In genomic region chr9:42533491-42533890, GRCm38 (mm10) we compare ENCODE assay signal across 21 mouse cellular contexts. TPM values are rescaled to one million over a fixed set of nuclear protein-coding genes. Genes with fewer than 3 reads are reported as not detected.
DNase-seq lines count a peak whose midpoint lies in the region; ATAC-seq and TF ChIP-seq lines count a peak whose summit lies in the region.
"Had no signal": no experiment of that assay in that cellular context is flagged by ENCODE, and none has a peak within 500 bp of the region (broad histone marks: within the 10 kb centered on the region; RNA-seq: fewer than 3 reads in every experiment).

No protein-coding gene starts in this region.

- no peaks in the 10 kb centered on the region for H3K27me3 ChIP-seq in cerebellum, adult 2 months (ENCODE audit: control insufficient read depth, insufficient read depth, low read length)
- no peaks in the 10 kb centered on the region for H3K27me3 ChIP-seq in hindbrain, postnatal 0 days (ENCODE audit: insufficient read depth, low read length)
- H3K27me3 ChIP-seq in hindbrain, embryonic 12.5 days, result no peaks in the 10 kb centered on the region
- H3K27me3 ChIP-seq in midbrain, embryonic 15.5 days (replicated peaks), result no peaks in the 10 kb centered on the region
- peaks cover 13% of the 10 kb centered on the region; the same call in 1 of the 2 replicates for H3K27me3 ChIP-seq in midbrain, embryonic 13.5 days
- H3K27me3 ChIP-seq in forebrain, postnatal 0 days (ENCODE audit: insufficient read depth, low read length), result no peaks in the 10 kb centered on the region

- ATAC-seq in hindbrain, postnatal 0 days, result no peak
- ATAC-seq in hindbrain, embryonic 12.5 days (ENCODE audit: low FRiP score), result no peak
- ATAC-seq in midbrain, embryonic 15.5 days (replicated peaks), result no peak
- ATAC-seq in midbrain, embryonic 13.5 days, result no peak
- ATAC-seq in forebrain, postnatal 0 days, result no peak
- ATAC-seq in frontal cortex, adult (ENCODE audit: low TSS enrichment), result no peak

- TF ChIP-seq POLR2A in cerebellum, adult 2 months (IDR thresholded peaks at IDR 0.05; ENCODE audit: borderline replicate concordance, insufficient read depth, low read length), result no peak

- no peak overlapping the region for H3K4me3 ChIP-seq in cerebellum, adult 2 months (replicated peaks; ENCODE audit: insufficient read depth, low read depth, low read length)
- H3K4me3 ChIP-seq in hindbrain, postnatal 0 days (ENCODE audit: low read length), result no peak overlapping the region
- H3K4me3 ChIP-seq in hindbrain, embryonic 12.5 days, result no peak overlapping the region
- H3K4me3 ChIP-seq in midbrain, embryonic 15.5 days, result no peak overlapping the region
- H3K4me3 ChIP-seq in midbrain, embryonic 13.5 days (replicated peaks), result no peak overlapping the region
- H3K4me3 ChIP-seq in forebrain, postnatal 0 days (ENCODE audit: low read depth, low read length), result no peak overlapping the region
- H3K4me3 ChIP-seq: embryonic facial prominence, embryonic 10.5 days; heart, adult 2 months; left cerebral cortex, adult 2 months had no signal

- peak; percentile 50 to 65 for DNase-seq in cerebellum, postnatal 14 days
- DNase-seq in cerebellum, adult 2 months, result no peak
- peak; percentile 55 for DNase-seq in hindbrain, postnatal 0 days (ENCODE audit: low spot score)
- no peak for DNase-seq in forebrain, postnatal 0 days
- DNase-seq: adrenal gland, postnatal 10 days; cerebellum, adult 18-20 months; gastrocnemius, postnatal 36 days; heart, adult 2 months; kidney, adult 8-10 months; kidney, postnatal 36 days; lung, adult 18-20 months; lung, postnatal 10 days; thymus, postnatal 4 days had no signal

- H3K27ac ChIP-seq in cerebellum, adult 2 months (ENCODE audit: insufficient read depth, low read length), result no peak overlapping the region
- H3K27ac ChIP-seq in hindbrain, postnatal 0 days, result no peak overlapping the region; the same call in 1 of the 2 replicates
- H3K27ac ChIP-seq in hindbrain, embryonic 12.5 days, result no peak overlapping the region
- peak overlapping the region; percentile 15; the same call in 1 of the 2 replicates for H3K27ac ChIP-seq in midbrain, embryonic 15.5 days
- no peak overlapping the region for H3K27ac ChIP-seq in midbrain, embryonic 13.5 days
- 0 out of 2 replicates have a peak overlapping the region, but pooled peaks have one; percentile 59 for H3K27ac ChIP-seq in forebrain, postnatal 0 days (ENCODE audit: low read depth, low read length)
- H3K27ac ChIP-seq: embryonic facial prominence, embryonic 10.5 days; heart, adult 2 months; left cerebral cortex, adult 2 months; stomach, postnatal 0 days had no signal

- H3K9ac ChIP-seq in hindbrain, postnatal 0 days (replicated peaks; ENCODE audit: low read length), result no peak overlapping the region
- no peak overlapping the region for H3K9ac ChIP-seq in hindbrain, embryonic 12.5 days
- H3K9ac ChIP-seq in midbrain, embryonic 15.5 days, result no peak overlapping the region
- no peak overlapping the region for H3K9ac ChIP-seq in midbrain, embryonic 13.5 days (replicated peaks)
- no peak overlapping the region for H3K9ac ChIP-seq in forebrain, postnatal 0 days

- peaks cover 11% of the 10 kb centered on the region for H3K4me1 ChIP-seq in cerebellum, adult 2 months (ENCODE audit: control insufficient read depth, insufficient read depth, low read length)
- peaks cover 17% of the 10 kb centered on the region for H3K4me1 ChIP-seq in hindbrain, postnatal 0 days (ENCODE audit: insufficient read depth, low read length)
- H3K4me1 ChIP-seq in hindbrain, embryonic 12.5 days, result peaks cover 27% of the 10 kb centered on the region
- H3K4me1 ChIP-seq in midbrain, embryonic 15.5 days, result peaks cover 19% of the 10 kb centered on the region
- H3K4me1 ChIP-seq in midbrain, embryonic 13.5 days (replicated peaks), result peaks cover 32% of the 10 kb centered on the region
- H3K4me1 ChIP-seq in forebrain, postnatal 0 days (ENCODE audit: insufficient read depth), result peaks cover 19% of the 10 kb centered on the region; the same call in 1 of the 2 replicates

- TF ChIP-seq CTCF in cerebellum, adult 2 months (IDR thresholded peaks at IDR 0.05; ENCODE audit: borderline replicate concordance, insufficient read depth, low read depth, low read length), result no peak
- TF ChIP-seq CTCF in hindbrain, postnatal 0 days (IDR thresholded peaks at IDR 0.05; ENCODE audit: low read depth), result no peak
- TF ChIP-seq CTCF in forebrain, postnatal 0 days (IDR thresholded peaks at IDR 0.05; ENCODE audit: low read depth), result no peak

- H3K9me3 ChIP-seq in hindbrain, postnatal 0 days (ENCODE audit: low read length), result no peaks in the 10 kb centered on the region
- no peaks in the 10 kb centered on the region for H3K9me3 ChIP-seq in hindbrain, embryonic 12.5 days (replicated peaks)
- no peaks in the 10 kb centered on the region for H3K9me3 ChIP-seq in midbrain, embryonic 15.5 days
- H3K9me3 ChIP-seq in midbrain, embryonic 13.5 days, result no peaks in the 10 kb centered on the region
- no peaks in the 10 kb centered on the region for H3K9me3 ChIP-seq in forebrain, postnatal 0 days (ENCODE audit: low read length)
- H3K9me3 ChIP-seq: embryonic facial prominence, embryonic 10.5 days had no signal

- WGBS in cerebellum, adult 2 months, result 55% methylated on average over 8 of the region's 8 CpGs
- 67% methylated on average over 8 of the region's 8 CpGs for WGBS in hindbrain, postnatal 0 days
- 81% methylated on average over 8 of the region's 8 CpGs for WGBS in hindbrain, embryonic 12.5 days
- 69% methylated on average over 8 of the region's 8 CpGs for WGBS in midbrain, embryonic 15.5 days
- WGBS in midbrain, embryonic 13.5 days, result 77% methylated on average over 8 of the region's 8 CpGs
- 67% methylated on average over 8 of the region's 8 CpGs for WGBS in forebrain, postnatal 0 days

- no peak overlapping the region for H3K4me2 ChIP-seq in hindbrain, postnatal 0 days (ENCODE audit: low read depth, low read length)
- no peak overlapping the region for H3K4me2 ChIP-seq in hindbrain, embryonic 12.5 days (replicated peaks)
- H3K4me2 ChIP-seq in midbrain, embryonic 15.5 days, result no peak overlapping the region
- no peak overlapping the region for H3K4me2 ChIP-seq in midbrain, embryonic 13.5 days (replicated peaks)
- H3K4me2 ChIP-seq in forebrain, postnatal 0 days (ENCODE audit: low read depth), result no peak overlapping the region
- H3K4me2 ChIP-seq: liver, embryonic 11.5 days had no signal

- no peaks in the 10 kb centered on the region for H3K36me3 ChIP-seq in hindbrain, postnatal 0 days (ENCODE audit: insufficient read depth, low read length)
- no peaks in the 10 kb centered on the region for H3K36me3 ChIP-seq in hindbrain, embryonic 12.5 days
- no peaks in the 10 kb centered on the region for H3K36me3 ChIP-seq in midbrain, embryonic 15.5 days (replicated peaks)
- no peaks in the 10 kb centered on the region; the same call in 1 of the 2 replicates for H3K36me3 ChIP-seq in midbrain, embryonic 13.5 days
- H3K36me3 ChIP-seq in forebrain, postnatal 0 days (ENCODE audit: insufficient read depth), result no peaks in the 10 kb centered on the region
- H3K36me3 ChIP-seq: embryonic facial prominence, embryonic 10.5 days had no signal

RNA-seq across cellular contexts. Expression of gene Tbcel, which starts 25.9 kb away (rescaled TPM):
- 32.8 and 33.0 TPM in 2 replicates for polyA plus RNA-seq in cerebellum, adult 2 months (2012; rRNA removed)
- total RNA-seq in hindbrain, postnatal 0 days (2014; rRNA removed), result 19.7 and 22.6 TPM in 2 replicates
- polyA plus RNA-seq in hindbrain, postnatal 0 days (2015; fragmentation: Nextera tagmentation; extraction: Ambion mirVana), result 3.8 and 4.1 TPM in 2 replicates
- polyA plus RNA-seq in hindbrain, embryonic 12.5 days (2016; fragmentation: Nextera tagmentation; extraction: Ambion mirVana), result 6.0 and 6.1 TPM in 2 replicates
- 3.6 and 4.4 TPM in 2 replicates for polyA plus RNA-seq in midbrain, embryonic 15.5 days (2015; fragmentation: Nextera tagmentation; extraction: Ambion mirVana)
- polyA plus RNA-seq in midbrain, embryonic 13.5 days (2015; fragmentation: Nextera tagmentation; extraction: Ambion mirVana), result 4.5 and 5.2 TPM in 2 replicates
- 16.6 and 24.8 TPM in 2 replicates for total RNA-seq in forebrain, postnatal 0 days (2014; rRNA removed)
- polyA plus RNA-seq in forebrain, postnatal 0 days (2015; fragmentation: Nextera tagmentation; extraction: Ambion mirVana), result 2.1 and 3.2 TPM in 2 replicates

Comparison
In these comparisons a context has a peak if more than half of its experiments do, and no peak if none do; other contexts are left out.
1. DNase-seq: peak in cerebellum, postnatal 14 days (2 of 2) and hindbrain, postnatal 0 days (single experiment); none in cerebellum, adult 2 months (0 of 2) and forebrain, postnatal 0 days (single experiment).
2. H3K27ac ChIP-seq: peak in midbrain, embryonic 15.5 days (single experiment) and forebrain, postnatal 0 days (single experiment); none in cerebellum, adult 2 months (single experiment), hindbrain, postnatal 0 days (single experiment), hindbrain, embryonic 12.5 days (single experiment) and midbrain, embryonic 13.5 days (single experiment).